In the genomic region with DNA sequence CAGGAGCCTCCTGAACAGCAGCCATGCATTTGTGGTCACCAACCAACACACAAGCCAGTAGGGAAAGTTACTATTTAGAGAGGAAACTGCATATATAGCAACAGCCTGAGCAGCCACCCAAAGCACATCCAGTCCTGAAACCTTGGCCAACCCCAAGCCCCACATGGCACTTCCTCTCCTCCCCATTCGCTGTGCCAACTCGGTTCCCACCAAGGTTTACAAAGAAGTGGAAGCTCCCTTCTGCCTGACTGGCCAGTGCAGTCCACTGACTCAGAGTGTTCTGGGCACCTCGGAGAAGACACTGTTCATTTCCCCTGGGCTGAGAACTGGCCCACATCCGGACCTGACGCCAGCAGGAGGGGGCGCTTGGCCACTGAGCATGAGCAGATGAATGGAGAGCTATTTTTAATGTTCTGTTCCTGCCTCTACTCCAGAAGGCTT, we compare ENCODE assay signal across 7 mouse cellular contexts.
A peak's percentile ranks its signal among the peaks of the same experiment; 100 is the strongest.
DNase-seq lines count a peak whose midpoint lies in the region; ATAC-seq and TF ChIP-seq lines count a peak whose summit lies in the region.

No protein-coding gene starts in this region.

- peak; percentile 68 for ATAC-seq in heart, postnatal 0 days (ENCODE audit: insufficient read depth, low read depth)
- peak; percentile 95 for ATAC-seq in monocyte, adult 5-6 weeks (replicated peaks; ENCODE audit: insufficient number of reproducible peaks, low FRiP score, low TSS enrichment, poor library complexity, severe bottlenecking)

- peaks cover 16% of the 10 kb centered on the region for H3K4me1 ChIP-seq in heart, postnatal 0 days (ENCODE audit: control insufficient read depth, insufficient read depth)
- peaks cover 29% of the 10 kb centered on the region for H3K4me1 ChIP-seq in thymus, adult 2 months (replicated peaks; ENCODE audit: control insufficient read depth, insufficient read depth, low read length)

- peak; percentile 47 for TF ChIP-seq CTCF in heart, postnatal 0 days (IDR thresholded peaks at IDR 0.05; ENCODE audit: low read depth)
- no peak for TF ChIP-seq CTCF in thymus, adult 2 months (IDR thresholded peaks at IDR 0.05; ENCODE audit: borderline replicate concordance, control insufficient read depth, extremely low read depth, insufficient read depth, low read length, poor library complexity)

- H3K36me3 ChIP-seq in heart, postnatal 0 days (replicated peaks; ENCODE audit: control insufficient read depth, insufficient read depth, low read length) = no peaks in the 10 kb centered on the region
- H3K36me3 ChIP-seq in thymus, adult 2 months (ENCODE audit: control insufficient read depth, insufficient read depth, low read length) = no peaks in the 10 kb centered on the region

- TF ChIP-seq POLR2A in thymus, adult 2 months (IDR thresholded peaks at IDR 0.05; ENCODE audit: control insufficient read depth, extremely low read depth, insufficient read depth, low read length, poor library complexity) = no peak

- intact Hi-C loops in left cerebral cortex, postnatal 36 days (cut with DNase I) = loop anchor here (5.0 kb wide), 1 partner anchor 73 kb away; no protein-coding TSS in a partner anchor

- peak; percentile 53 for DNase-seq in urinary bladder, postnatal 14 days (ENCODE audit: low spot score)
- no peak for DNase-seq in urinary bladder, postnatal 25 days (ENCODE audit: low spot score)
- DNase-seq in cerebellum, adult 9-10 months = peak; percentile 94
- peak; percentile 55 for DNase-seq in heart, postnatal 0 days (ENCODE audit: low spot score)
- peak; percentile 81 to 86 for DNase-seq in left cerebral cortex, postnatal 36 days (ENCODE audit: low spot score in 2 of 2)
- peak; percentile 56 for DNase-seq in thymus, adult 2 months

- H3K27me3 ChIP-seq in heart, postnatal 0 days (ENCODE audit: control insufficient read depth, insufficient read depth, low read length) = no peaks in the 10 kb centered on the region
- no peaks in the 10 kb centered on the region for H3K27me3 ChIP-seq in thymus, adult 2 months (ENCODE audit: control insufficient read depth, insufficient read depth, low read length)

- WGBS in heart, postnatal 0 days = 39% methylated on average over 6 of the region's 6 CpGs
- WGBS in thymus, adult 2 months = 3% methylated on average over 6 of the region's 6 CpGs

- 0 out of 2 replicates have a peak overlapping the region, but pooled peaks have one; percentile 12 for H3K4me2 ChIP-seq in heart, postnatal 0 days (ENCODE audit: low read depth, low read length)

- TF ChIP-seq EP300 in heart, postnatal 0 days (IDR thresholded peaks at IDR 0.05; ENCODE audit: low read depth) = no peak

- H3K9me3 ChIP-seq in heart, postnatal 0 days (replicated peaks; ENCODE audit: control insufficient read depth, low read length) = no peaks in the 10 kb centered on the region

- peak overlapping the region; percentile 1; the same call in 1 of the 2 replicates for H3K27ac ChIP-seq in heart, postnatal 0 days (ENCODE audit: low read depth)
- no peak overlapping the region for H3K27ac ChIP-seq in thymus, adult 2 months (ENCODE audit: control insufficient read depth, insufficient read depth, low read length)

- no peak overlapping the region for H3K9ac ChIP-seq in heart, postnatal 0 days (replicated peaks; ENCODE audit: low read depth, low read length)

- H3K4me3 ChIP-seq in heart, postnatal 0 days (ENCODE audit: low read depth, low read length) = no peak overlapping the region
- H3K4me3 ChIP-seq in thymus, adult 2 months (ENCODE audit: control insufficient read depth, insufficient read depth, low read length) = no peak overlapping the region
